Mouse (Mus musculus): Measurements from ENCODE around the gene Dcaf1. TPM values are rescaled to one million over a fixed set of nuclear protein-coding genes. Genes with fewer than 3 reads are reported as not detected.

The Dcaf1 gene
- polyA plus RNA-seq, 1 experiment from 2014 or later = 33.9 TPM

DNA sequence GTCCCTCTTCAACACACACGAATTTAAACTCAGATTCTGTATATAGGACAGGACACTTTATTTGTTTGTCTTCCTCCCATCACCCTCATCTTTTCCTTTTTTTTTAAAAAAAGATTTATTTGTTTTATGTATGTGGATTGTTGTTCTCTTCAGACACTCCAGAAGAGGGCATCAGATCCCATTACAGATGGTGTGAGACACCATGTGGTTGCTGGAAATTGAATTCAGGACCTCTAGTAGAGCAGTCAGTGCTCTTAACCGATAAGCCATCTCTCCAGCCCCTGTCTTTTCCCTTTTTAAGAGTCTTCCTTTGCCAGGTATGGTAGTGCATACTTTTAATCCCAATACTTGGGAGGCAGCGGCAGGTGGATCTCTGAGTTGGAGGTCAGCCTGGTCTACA is 35.0 kb downstream of the Dcaf1 start:
- Histone ChIP-seq H3K27ac (ENCODE audit: low read depth, low read length) (no peak overlapping the region), H3K9ac (ENCODE audit: low read depth, low read length) (no peak overlapping the region), H3K4me1 (ENCODE audit: control insufficient read depth, insufficient read depth, low read length) (no peaks in the 10 kb centered on the region), H3K4me2 (replicated peaks; ENCODE audit: low read depth, low read length) (no peak overlapping the region), H3K36me3 (ENCODE audit: control insufficient read depth, insufficient read depth, low read length) (peaks cover 73% of the 10 kb centered on the region), H3K9me3 (ENCODE audit: control insufficient read depth, low read length) (no peaks in the 10 kb centered on the region), H3K4me3 (ENCODE audit: low read length) (no peak overlapping the region), H3K27me3 (ENCODE audit: control insufficient read depth, insufficient read depth, low read length) (no peaks in the 10 kb centered on the region)
- 91% methylated on average over 3 of the region's 3 CpGs for WGBS
- no peak for ATAC-seq (ENCODE audit: low FRiP score, low TSS enrichment)

GRCm38 (mm10) chr9:106858036-106858435 is 36.4 kb downstream of the Dcaf1 start:
- H3K9me3 ChIP-seq (ENCODE audit: control insufficient read depth, low read length) = no peaks in the 10 kb centered on the region
- no peak overlapping the region for H3K4me3 ChIP-seq (ENCODE audit: low read length)
- WGBS = 90% methylated on average over 11 of the region's 11 CpGs
- H3K9ac ChIP-seq (ENCODE audit: low read depth, low read length) = no peak overlapping the region
- no peaks in the 10 kb centered on the region for H3K27me3 ChIP-seq (ENCODE audit: control insufficient read depth, insufficient read depth, low read length)
- H3K4me2 ChIP-seq (replicated peaks; ENCODE audit: low read depth, low read length) = no peak overlapping the region
- H3K27ac ChIP-seq (ENCODE audit: low read depth, low read length) = no peak overlapping the region
- no peaks in the 10 kb centered on the region for H3K4me1 ChIP-seq (ENCODE audit: control insufficient read depth, insufficient read depth, low read length)
- H3K36me3 ChIP-seq (ENCODE audit: control insufficient read depth, insufficient read depth, low read length) = peaks cover 73% of the 10 kb centered on the region
- ATAC-seq (ENCODE audit: low FRiP score, low TSS enrichment) = no peak

- 88% methylated on average over 5 of the region's 5 CpGs for WGBS
Measured at GRCm38 (mm10) chr9:106874216-106874615, 52.5 kb downstream of the Dcaf1 start.

GRCm38 (mm10) chr9:106876666-106877065 is 55.0 kb downstream of the Dcaf1 start:
- Histone ChIP-seq H3K27ac (ENCODE audit: low read depth, low read length) (no peak overlapping the region), H3K27me3 (ENCODE audit: control insufficient read depth, insufficient read depth, low read length) (no peaks in the 10 kb centered on the region), H3K4me1 (ENCODE audit: control insufficient read depth, insufficient read depth, low read length) (no peaks in the 10 kb centered on the region), H3K4me3 (ENCODE audit: low read length) (no peak overlapping the region), H3K4me2 (replicated peaks; ENCODE audit: low read depth, low read length) (no peak overlapping the region), H3K36me3 (ENCODE audit: control insufficient read depth, insufficient read depth, low read length) (peaks cover 74% of the 10 kb centered on the region), H3K9ac (ENCODE audit: low read depth, low read length) (no peak overlapping the region), H3K9me3 (ENCODE audit: control insufficient read depth, low read length) (no peaks in the 10 kb centered on the region)
- ATAC-seq (ENCODE audit: low FRiP score, low TSS enrichment) = no peak
- WGBS = 42% methylated on average over 3 of the region's 3 CpGs

More at GRCm38 (mm10) chr9:106874216-106874615, 52.5 kb downstream of the Dcaf1 start:
- Histone ChIP-seq H3K9ac (ENCODE audit: low read depth, low read length) (no peak overlapping the region), H3K4me3 (ENCODE audit: low read length) (no peak overlapping the region), H3K36me3 (ENCODE audit: control insufficient read depth, insufficient read depth, low read length) (peaks cover 67% of the 10 kb centered on the region), H3K4me2 (replicated peaks; ENCODE audit: low read depth, low read length) (no peak overlapping the region), H3K4me1 (ENCODE audit: control insufficient read depth, insufficient read depth, low read length) (no peaks in the 10 kb centered on the region), H3K9me3 (ENCODE audit: control insufficient read depth, low read length) (no peaks in the 10 kb centered on the region), H3K27me3 (ENCODE audit: control insufficient read depth, insufficient read depth, low read length) (no peaks in the 10 kb centered on the region), H3K27ac (ENCODE audit: low read depth, low read length) (no peak overlapping the region)
- ATAC-seq (ENCODE audit: low FRiP score, low TSS enrichment) = no peak

- Histone ChIP-seq H3K4me2 (replicated peaks; ENCODE audit: low read depth, low read length) (no peak overlapping the region), H3K9me3 (ENCODE audit: control insufficient read depth, low read length) (no peaks in the 10 kb centered on the region), H3K9ac (ENCODE audit: low read depth, low read length) (no peak overlapping the region), H3K4me3 (ENCODE audit: low read length) (no peak overlapping the region), H3K27ac (ENCODE audit: low read depth, low read length) (no peak overlapping the region), H3K27me3 (ENCODE audit: control insufficient read depth, insufficient read depth, low read length) (no peaks in the 10 kb centered on the region), H3K4me1 (ENCODE audit: control insufficient read depth, insufficient read depth, low read length) (peaks cover 16% of the 10 kb centered on the region), H3K36me3 (ENCODE audit: control insufficient read depth, insufficient read depth, low read length) (peaks cover 80% of the 10 kb centered on the region)
- ATAC-seq (ENCODE audit: low FRiP score, low TSS enrichment) = no peak
- 72% methylated on average over 4 of the region's 4 CpGs for WGBS
Measured at GRCm38 (mm10) chr9:106879471-106879870, 57.8 kb downstream of the Dcaf1 start.

DNA sequence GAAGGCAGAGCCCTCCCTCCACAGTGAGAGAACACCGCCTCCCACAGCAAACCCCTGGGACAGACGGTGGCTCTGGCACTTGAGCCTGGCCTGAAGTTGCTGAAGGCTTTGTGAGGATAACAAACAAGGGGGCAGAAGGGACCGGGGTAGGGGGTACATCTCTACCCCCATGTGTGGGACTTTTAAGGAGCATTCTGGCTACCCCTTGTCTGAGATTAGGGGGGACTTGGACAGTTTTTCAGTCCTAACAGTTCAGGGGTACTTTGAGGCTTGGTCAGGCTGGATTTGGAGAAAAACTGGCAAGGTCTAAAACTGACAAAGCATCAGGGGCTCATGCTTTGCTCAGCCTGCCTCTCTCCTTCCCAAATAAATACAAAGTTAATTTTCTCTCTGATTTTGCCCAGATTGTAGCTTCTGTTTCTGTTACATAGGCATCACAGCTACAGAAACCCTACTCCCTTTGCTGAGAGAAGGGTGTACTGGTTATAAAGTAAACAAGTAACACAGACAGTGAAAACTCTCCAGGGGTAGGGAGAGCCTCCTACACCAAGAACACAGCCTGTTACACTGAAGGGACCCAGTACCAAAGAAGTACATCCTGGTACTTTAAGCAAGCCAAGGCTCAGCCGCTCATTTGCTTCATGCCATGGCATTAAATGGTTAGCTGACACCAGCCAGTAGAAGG is 59.5 kb downstream of the Dcaf1 start:
- Histone ChIP-seq H3K27me3 (ENCODE audit: control insufficient read depth, insufficient read depth, low read length) (no peaks in the 10 kb centered on the region), H3K4me3 (ENCODE audit: low read length) (no peak overlapping the region), H3K9me3 (ENCODE audit: control insufficient read depth, low read length) (no peaks in the 10 kb centered on the region), H3K27ac (ENCODE audit: low read depth, low read length) (no peak overlapping the region), H3K4me2 (replicated peaks; ENCODE audit: low read depth, low read length) (no peak overlapping the region), H3K36me3 (ENCODE audit: control insufficient read depth, insufficient read depth, low read length) (peaks cover 68% of the 10 kb centered on the region), H3K9ac (ENCODE audit: low read depth, low read length) (no peak overlapping the region), H3K4me1 (ENCODE audit: control insufficient read depth, insufficient read depth, low read length) (peaks cover 28% of the 10 kb centered on the region)
- WGBS = 68% methylated on average over 4 of the region's 4 CpGs
- no peak for ATAC-seq (ENCODE audit: low FRiP score, low TSS enrichment)

DNA sequence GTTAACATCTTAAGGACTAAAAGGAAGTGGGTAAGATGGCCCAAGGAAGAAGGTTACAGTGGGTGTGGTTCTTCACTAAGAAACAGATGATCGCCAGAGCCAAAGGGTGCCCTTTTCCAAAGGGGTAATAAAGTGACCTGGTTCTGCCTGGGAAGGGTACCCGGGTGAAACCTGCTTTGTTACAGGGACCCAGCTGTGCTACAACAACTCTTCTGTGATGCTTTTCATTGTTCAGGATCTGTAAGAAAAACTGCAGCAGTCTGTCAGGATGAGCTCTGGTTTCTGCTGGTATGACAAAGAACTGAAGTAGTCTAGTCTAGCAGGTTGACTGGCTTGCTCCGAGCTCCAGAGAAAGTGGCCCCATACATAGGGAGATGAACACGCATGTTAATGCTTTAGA is 60.5 kb downstream of the Dcaf1 start:
- no peak overlapping the region for H3K9ac ChIP-seq (ENCODE audit: low read depth, low read length)
- ATAC-seq (ENCODE audit: low FRiP score, low TSS enrichment) = no peak
- peaks cover 28% of the 10 kb centered on the region for H3K4me1 ChIP-seq (ENCODE audit: control insufficient read depth, insufficient read depth, low read length)
- H3K9me3 ChIP-seq (ENCODE audit: control insufficient read depth, low read length) = no peaks in the 10 kb centered on the region
- WGBS = 79% methylated on average over 4 of the region's 4 CpGs
- peaks cover 58% of the 10 kb centered on the region for H3K36me3 ChIP-seq (ENCODE audit: control insufficient read depth, insufficient read depth, low read length)
- no peak overlapping the region for H3K4me2 ChIP-seq (replicated peaks; ENCODE audit: low read depth, low read length)
- H3K27me3 ChIP-seq (ENCODE audit: control insufficient read depth, insufficient read depth, low read length) = no peaks in the 10 kb centered on the region
- no peak overlapping the region for H3K4me3 ChIP-seq (ENCODE audit: low read length)
- no peak overlapping the region for H3K27ac ChIP-seq (ENCODE audit: low read depth, low read length)

- Histone ChIP-seq H3K27me3 (ENCODE audit: control insufficient read depth, insufficient read depth, low read length) (no peaks in the 10 kb centered on the region), H3K27ac (ENCODE audit: low read depth, low read length) (no peak overlapping the region), H3K9me3 (ENCODE audit: control insufficient read depth, low read length) (no peaks in the 10 kb centered on the region), H3K4me1 (ENCODE audit: control insufficient read depth, insufficient read depth, low read length) (peaks cover 31% of the 10 kb centered on the region), H3K4me2 (replicated peaks; ENCODE audit: low read depth, low read length) (0 out of 2 replicates have a peak overlapping the region, but pooled peaks have one; percentile 15), H3K9ac (ENCODE audit: low read depth, low read length) (no peak overlapping the region), H3K4me3 (ENCODE audit: low read length) (no peak overlapping the region; the same call in 1 of the 2 replicates), H3K36me3 (ENCODE audit: control insufficient read depth, insufficient read depth, low read length) (peaks cover 56% of the 10 kb centered on the region)
- ATAC-seq (ENCODE audit: low FRiP score, low TSS enrichment) = no peak
- 81% methylated on average over 3 of the region's 3 CpGs for WGBS
Measured at GRCm38 (mm10) chr9:106883085-106883484, 61.4 kb downstream of the Dcaf1 start.

- no peak overlapping the region for H3K27ac ChIP-seq (ENCODE audit: low read depth, low read length)
- H3K4me1 ChIP-seq (ENCODE audit: control insufficient read depth, insufficient read depth, low read length) = peaks cover 31% of the 10 kb centered on the region
- ATAC-seq (ENCODE audit: low FRiP score, low TSS enrichment) = no peak
- 29% methylated on average over 16 of the region's 16 CpGs for WGBS
- H3K9me3 ChIP-seq (ENCODE audit: control insufficient read depth, low read length) = no peaks in the 10 kb centered on the region
- no peaks in the 10 kb centered on the region for H3K27me3 ChIP-seq (ENCODE audit: control insufficient read depth, insufficient read depth, low read length)
- H3K9ac ChIP-seq (ENCODE audit: low read depth, low read length) = peak overlapping the region; percentile 99; the same call in 1 of the 2 replicates
- H3K36me3 ChIP-seq (ENCODE audit: control insufficient read depth, insufficient read depth, low read length) = peaks cover 61% of the 10 kb centered on the region
- H3K4me2 ChIP-seq (replicated peaks; ENCODE audit: low read depth, low read length) = peak overlapping the region; percentile 93
- H3K4me3 ChIP-seq (ENCODE audit: low read length) = peak overlapping the region; percentile 92
Measured at GRCm38 (mm10) chr9:106884306-106884705, 62.6 kb downstream of the Dcaf1 start.
